Mouse (Mus musculus) liver, adult 2 months (tissue): ENCODE results near the gene Panx1.

Experiments
- CTCF ChIP-seq: fragments of 200-500 bp; IDR thresholded peaks from 2 replicates; pipeline ENCODE4 v1.5.1; 2011; ENCODE audit warnings: low read depth, low read length, control low read depth
- POLR2A ChIP-seq: fragments of 200-500 bp; IDR thresholded peaks from 2 replicates; pipeline ENCODE4 v1.6.1; 2011; ENCODE audit warnings: low read length, control low read depth; ENCODE audit not compliant: insufficient read depth; ENCODE audit errors: extremely low read depth

DNA sequence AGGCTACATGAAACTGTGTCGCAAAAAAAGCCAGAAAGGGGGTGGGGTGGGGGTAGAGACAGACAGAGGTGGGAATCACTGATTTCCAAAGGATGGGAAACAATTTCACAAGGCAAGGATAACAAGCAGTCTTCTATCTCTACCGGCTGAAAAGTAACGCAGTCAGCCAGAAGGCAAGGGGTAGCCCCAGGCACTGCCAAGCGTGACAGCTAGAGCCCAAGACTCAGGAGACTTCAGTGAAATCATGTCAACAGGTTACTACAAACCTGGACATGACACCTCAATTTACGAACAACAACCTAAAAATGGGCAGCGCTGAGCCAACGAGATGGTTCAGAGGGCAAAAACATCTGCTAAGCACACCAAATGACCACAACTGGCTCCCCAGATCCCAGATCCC is 9.3 kb downstream of the Panx1 start:
- TF ChIP-seq CTCF (no peak), POLR2A (no peak)
